Mouse (Mus musculus) thymus, adult 2 months (tissue): ENCODE results near the gene Ankmy1.

Experiments used
- CTCF ChIP-seq: fragments of 200-500 bp; IDR thresholded peaks from 2 replicates; pipeline ENCODE4 v1.5.1; 2012; ENCODE audit warnings: mild to moderate bottlenecking, control low read depth, low read length, moderate library complexity, borderline replicate concordance; ENCODE audit not compliant: control insufficient read depth, poor library complexity, insufficient read depth; ENCODE audit errors: extremely low read depth
- POLR2A ChIP-seq: fragments of 200-500 bp; IDR thresholded peaks from 2 replicates; pipeline ENCODE4 v1.6.1; 2012; ENCODE audit warnings: mild to moderate bottlenecking, low read length, control low read depth, moderate library complexity; ENCODE audit not compliant: control insufficient read depth, poor library complexity, insufficient read depth; ENCODE audit errors: extremely low read depth

DNA sequence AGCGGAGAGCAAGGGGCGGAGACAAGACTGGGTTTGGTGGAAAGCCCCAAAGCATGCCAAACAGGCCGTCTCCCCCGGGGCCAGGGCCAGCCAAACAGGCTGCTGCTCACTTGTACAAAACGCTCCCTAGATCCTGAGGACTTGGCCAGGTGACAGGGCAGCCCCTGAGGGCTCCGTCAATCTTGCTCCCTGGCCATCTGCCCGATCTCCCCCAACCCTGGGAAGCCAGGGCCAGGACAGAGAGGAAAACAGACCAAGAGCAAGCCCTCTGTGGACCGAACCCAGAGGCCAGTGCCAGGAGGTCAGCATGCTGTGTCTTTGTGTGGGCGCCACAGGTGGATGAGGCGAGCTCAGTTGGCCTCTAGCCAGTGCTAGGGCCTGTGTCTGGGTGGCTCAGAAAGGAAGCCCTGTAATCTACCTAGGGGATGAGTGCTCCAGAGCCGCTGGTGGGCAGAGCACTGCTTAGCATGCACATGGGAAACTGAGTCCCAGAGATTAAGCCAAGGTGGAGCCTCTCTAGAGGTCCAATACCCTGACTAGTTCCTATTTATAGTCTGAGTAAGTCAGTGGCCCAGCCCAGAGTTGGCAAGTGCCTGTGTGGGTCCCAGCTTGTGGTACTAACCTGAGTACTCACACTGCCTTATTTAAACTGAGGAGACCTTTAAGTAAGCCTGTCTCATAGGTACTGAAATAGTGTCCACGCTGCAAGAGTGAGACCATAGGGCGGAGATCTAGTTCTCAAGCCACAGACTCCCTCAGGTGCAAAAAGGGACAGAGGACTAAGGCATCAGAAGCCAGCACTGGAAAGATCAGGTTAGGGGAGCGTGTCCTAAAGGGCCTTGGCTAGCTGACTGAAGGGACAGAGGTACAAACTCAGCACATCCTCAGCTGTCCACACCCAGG, 64.5 kb downstream of the Ankmy1 start:
- TF ChIP-seq CTCF (no peak), POLR2A (no peak)
